Mouse (Mus musculus): ENCODE results near the gene Dyx1c1. TPM values are rescaled to one million over a fixed set of nuclear protein-coding genes. Genes with fewer than 3 reads are reported as not detected.

Gene Dyx1c1
- total RNA-seq, 1 experiment from 2014 or later, result 1.5 TPM

DNA sequence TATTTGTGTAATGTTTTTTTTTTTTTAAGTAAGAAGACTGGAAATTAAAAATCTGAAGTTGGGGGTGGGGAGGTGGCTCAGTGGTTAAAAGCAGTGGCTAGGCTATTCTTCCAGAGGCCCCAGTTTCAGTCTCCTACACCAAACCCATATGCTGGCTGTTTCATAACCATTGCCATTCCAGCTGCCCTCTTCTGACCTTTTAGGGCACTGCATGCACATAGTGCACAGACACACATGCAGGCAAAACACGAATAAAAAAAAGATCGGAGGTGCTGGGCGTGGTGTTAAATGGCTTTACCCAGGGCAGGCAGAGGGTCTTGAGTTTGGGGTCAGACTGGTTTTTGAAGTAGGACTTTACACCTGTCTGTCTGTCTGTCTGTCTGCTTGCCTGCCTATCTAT is 47.6 kb downstream of the Dyx1c1 start:
- no peak for ATAC-seq (ENCODE audit: extremely low read depth, insufficient number of reproducible peaks, low FRiP score, poor library complexity, severe bottlenecking)

DNA sequence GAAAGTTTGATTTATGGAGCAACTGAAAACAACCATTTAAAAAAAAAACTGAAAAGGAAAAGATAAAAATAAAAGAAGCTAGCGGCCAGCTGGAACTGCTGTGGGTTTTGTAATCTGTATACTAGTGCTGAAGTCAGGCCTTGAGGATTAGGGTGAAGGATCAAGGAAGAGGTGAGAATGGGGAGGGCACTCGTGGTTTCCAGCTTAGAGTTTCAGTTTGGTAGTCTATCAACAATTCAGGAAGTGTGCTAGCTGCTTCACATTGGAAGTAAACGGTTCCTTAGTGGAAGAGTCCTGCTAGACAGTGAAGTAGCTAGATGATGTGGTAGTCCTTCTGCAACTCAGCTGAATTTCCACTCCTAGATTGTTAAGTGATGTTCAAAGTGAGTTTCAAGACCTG is 49.8 kb downstream of the Dyx1c1 start:
- ATAC-seq (ENCODE audit: extremely low read depth, insufficient number of reproducible peaks, low FRiP score, poor library complexity, severe bottlenecking), result no peak

- no peak for ATAC-seq (ENCODE audit: extremely low read depth, insufficient number of reproducible peaks, low FRiP score, poor library complexity, severe bottlenecking)
Measured at GRCm38 (mm10) chr9:73012629-73013028, 54.0 kb downstream of the Dyx1c1 start.

DNA sequence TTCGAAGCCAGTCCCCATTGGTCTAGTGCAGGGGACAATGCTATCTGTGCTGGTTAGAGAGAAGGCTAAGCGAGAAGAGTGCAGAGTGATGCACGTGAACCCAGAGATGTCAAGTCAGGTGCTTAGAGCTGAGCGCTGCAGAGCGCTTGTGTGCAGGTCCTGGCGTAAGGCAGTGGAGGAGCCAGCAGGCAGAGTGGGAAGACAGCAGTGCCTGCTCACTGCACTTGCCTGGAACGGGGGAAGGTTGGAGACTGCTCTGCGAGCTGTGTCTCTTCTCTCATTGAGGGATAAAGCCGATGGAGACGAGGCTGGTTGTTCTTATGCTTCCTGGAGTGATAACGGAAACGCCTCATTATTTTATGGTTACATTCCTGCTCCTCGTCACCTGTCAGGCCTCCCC is 56.1 kb downstream of the Dyx1c1 start:
- no peak for ATAC-seq (ENCODE audit: extremely low read depth, insufficient number of reproducible peaks, low FRiP score, poor library complexity, severe bottlenecking)

DNA sequence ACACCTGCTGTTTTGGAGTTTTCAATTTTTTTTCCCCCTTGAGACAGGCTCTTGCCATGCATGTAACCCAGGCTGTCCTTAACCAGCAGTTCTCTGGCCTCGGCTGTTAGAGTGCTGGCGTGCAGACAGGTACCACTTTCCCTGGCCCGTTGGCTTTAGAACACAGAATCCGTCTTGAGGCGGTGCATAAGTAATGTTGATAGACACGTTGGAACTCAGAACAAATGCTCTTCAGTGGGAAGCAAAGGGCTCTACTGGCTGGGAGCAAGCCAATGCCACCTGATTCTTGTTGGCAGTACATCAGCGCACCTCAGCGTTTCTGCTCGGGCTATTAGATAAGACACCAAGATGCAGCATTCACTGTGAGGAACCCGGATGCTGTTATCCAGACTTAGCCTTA is 61.3 kb downstream of the Dyx1c1 start:
- no peak for ATAC-seq (ENCODE audit: extremely low read depth, insufficient number of reproducible peaks, low FRiP score, poor library complexity, severe bottlenecking)

DNA sequence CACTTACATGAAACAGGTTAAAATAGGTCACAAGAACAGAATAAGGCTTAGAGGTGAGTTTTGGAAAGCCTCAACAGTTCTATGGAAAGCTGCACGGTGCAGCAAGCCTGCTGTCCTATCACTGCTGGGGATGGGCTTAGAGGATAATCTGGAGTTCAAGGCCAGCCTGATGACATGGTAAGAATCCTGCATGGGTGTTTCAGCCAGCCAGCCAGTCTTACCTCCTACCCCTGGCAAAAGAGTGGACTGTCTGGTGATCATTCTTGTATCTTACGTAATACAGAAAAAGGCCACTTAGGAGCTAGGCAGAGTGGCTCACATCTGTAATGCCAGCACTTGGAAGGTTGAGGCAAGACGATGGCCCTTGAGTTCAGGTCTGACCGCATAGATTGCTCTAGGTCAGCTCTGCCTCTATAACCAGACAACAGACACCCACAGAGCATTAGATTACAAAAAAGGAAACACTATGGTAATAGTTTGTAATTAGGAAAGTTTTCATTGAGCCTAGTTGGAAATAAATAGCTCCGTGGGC is 62.0 kb downstream of the Dyx1c1 start:
- ATAC-seq (ENCODE audit: extremely low read depth, insufficient number of reproducible peaks, low FRiP score, poor library complexity, severe bottlenecking), result no peak

Other genes with a start within 250 kb of the Dyx1c1 start
- 0.12 TPM in 1 of 2 replicates, not detected in the other for gene Prtg, start 151.9 kb upstream of the Dyx1c1 start, total RNA-seq (2017)
- 0.12 TPM in 1 of 2 replicates, not detected in the other for gene Pygo1, start 33.1 kb upstream of the Dyx1c1 start, total RNA-seq (2017)
- gene Gm44503, start 67 bp downstream of the Dyx1c1 start, total RNA-seq (2017), result 0.58 TPM in 1 of 2 replicates, not detected in the other
- gene Ccpg1os, start 26.6 kb downstream of the Dyx1c1 start, total RNA-seq (2017), result 19.4 and 19.9 TPM in 2 replicates
- gene Ccpg1, start 26.6 kb downstream of the Dyx1c1 start, total RNA-seq (2017), result 527 and 583 TPM in 2 replicates
- gene Pigb, start 81.6 kb downstream of the Dyx1c1 start, total RNA-seq (2017), result 9.6 and 10.8 TPM in 2 replicates
- gene Rab27a, start 86.1 kb downstream of the Dyx1c1 start, total RNA-seq (2017), result 150 and 155 TPM in 2 replicates
- gene Khdc3, start 143.1 kb downstream of the Dyx1c1 start, total RNA-seq (2017), result 8.7 and 10.7 TPM in 2 replicates
- not detected in 2 replicates for gene Gm20509, start 143.7 kb downstream of the Dyx1c1 start, total RNA-seq (2017)
- 38.6 and 52.1 TPM in 2 replicates for gene Rsl24d1, start 154.6 kb downstream of the Dyx1c1 start, total RNA-seq (2017)